Mouse (Mus musculus) CD8-positive naive resting alpha-beta T cell, adult 2 months (primary cell): ENCODE measurements around the gene A430005L14Rik.
A peak's percentile ranks its signal among the peaks of the same experiment; 100 is the strongest.
"Not testable (repeated sequence)": the region's sequence is repeated elsewhere in the genome, so short reads cannot be mapped to it uniquely, and the experiment has no call there.

Experiments used
- DNase-seq, 2 experiments: peaks; one replicate each; pipeline ENCODE4 v3.0.0; 2022; ENCODE audit warnings: low read depth in 2 of 2, low spot score in 2 of 2

Gene A430005L14Rik

DNA sequence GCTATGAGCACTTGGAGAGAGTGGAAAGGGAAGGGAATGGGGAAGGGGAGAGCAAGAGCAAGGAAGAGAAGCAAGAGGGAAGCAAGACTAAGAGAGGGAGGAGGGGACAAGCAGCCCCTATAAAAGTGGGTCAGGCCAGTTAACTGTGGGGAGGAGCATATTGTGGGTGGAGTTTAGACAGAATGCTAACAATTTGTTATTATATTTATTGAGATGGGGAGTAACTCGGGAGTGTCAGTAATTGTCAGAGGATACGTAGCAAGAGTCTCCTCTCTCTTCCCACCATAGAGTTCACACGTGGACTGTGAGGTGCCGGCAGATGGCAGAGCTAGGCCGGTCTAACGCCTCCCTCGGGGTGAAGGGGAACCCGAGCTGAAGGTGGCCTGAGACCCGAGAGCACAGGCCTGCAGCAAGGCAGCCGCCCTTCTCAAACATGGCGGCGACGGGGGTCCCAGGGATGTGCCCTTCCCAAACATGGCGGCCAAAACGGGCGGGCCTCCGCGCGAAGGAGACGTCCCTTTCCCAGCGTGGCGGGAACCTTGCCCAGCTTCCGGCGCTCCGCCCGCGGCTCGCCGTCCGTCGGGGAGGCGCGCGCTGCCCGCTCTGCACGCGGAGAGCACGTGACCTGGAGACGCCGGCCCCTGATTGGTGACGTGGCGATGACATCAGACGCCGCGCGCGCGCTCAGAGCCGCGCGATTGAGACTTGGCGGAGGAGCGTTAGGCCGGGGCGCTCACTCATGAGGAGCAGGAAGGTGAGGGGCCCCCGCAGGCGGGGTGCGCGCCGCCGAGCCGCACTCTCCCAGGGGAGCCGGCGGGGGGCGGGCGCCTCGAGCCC lies at the start of gene A430005L14Rik:
Gene A430005L14Rik, plus strand, starts transcription at position 669 of the 837 bp plus-strand sequence.
- peak; percentile 85 to 87 for DNase-seq

DNA sequence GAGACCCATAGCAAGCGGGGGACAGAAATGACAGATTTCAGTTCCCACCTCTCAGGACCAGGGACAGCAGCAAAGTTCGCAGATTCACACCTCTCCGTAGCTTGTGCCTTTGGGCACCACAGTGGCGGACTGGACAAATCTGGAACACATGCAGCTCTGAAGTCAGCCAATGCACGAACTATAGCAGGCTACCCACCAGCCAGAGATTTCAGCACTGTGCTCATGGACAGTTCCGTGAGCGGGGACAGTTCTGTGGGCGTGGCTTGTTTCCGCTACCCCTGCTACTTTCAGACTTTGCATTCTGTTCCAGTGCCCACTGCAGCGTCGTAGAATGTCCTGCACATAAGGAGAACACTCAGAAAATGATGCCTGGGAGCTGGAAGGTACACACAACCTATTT lies 49.5 kb upstream of the A430005L14Rik start:
- no peak for DNase-seq

DNA sequence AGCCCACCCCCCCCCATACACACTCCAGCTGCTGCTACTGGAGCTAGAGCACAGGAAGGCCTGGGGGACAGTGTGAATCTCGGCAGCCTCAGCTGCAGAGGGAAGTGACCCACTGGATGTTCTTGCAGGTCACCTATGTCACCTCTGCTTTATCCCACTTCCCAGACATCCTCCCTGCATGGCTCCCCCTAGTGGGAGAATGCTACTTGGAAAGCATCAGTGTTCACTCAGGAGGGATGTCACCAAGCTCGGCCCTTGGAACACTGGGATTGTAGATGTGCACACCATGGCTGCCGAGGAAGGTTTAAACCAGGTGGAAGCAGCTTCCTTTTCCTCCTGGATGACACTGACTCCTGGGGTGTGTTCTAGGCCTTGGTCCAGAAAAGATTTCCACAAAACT lies 43.4 kb upstream of the A430005L14Rik start:
- no peak for DNase-seq

DNA sequence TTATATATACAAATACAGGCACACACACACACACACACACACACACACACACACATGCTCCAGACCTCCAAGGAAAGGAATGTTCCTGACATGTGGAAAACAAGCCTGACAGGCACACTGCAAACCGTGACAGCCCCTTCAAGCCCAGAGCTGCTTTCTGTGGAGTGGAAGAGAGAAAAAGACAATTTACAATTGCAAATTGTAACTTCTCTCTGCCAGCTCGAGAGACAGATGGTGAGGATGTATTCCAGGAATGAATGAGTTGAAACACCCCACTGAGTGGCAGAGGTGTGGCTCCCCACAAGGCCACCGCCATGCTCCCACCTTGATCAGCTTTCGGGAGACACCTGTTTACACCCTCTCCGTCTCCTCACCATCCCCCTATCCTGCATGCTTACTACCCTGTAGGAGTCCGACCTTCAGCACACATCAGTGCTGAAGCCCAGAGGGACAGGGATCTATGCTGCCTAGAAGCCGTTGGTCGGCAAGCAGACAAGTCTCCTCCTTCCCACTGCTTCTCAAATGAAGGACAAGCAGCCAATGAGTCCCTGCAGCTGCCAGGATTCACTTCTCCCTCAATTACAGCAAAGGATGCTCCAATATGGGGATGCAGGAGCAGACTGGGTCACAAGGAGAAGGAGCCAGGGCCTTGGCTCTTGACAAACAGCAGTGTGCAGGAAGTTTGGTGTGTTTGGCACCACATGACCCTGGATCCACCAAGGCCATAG lies 39.1 kb upstream of the A430005L14Rik start:
- DNase-seq: no peak

DNA sequence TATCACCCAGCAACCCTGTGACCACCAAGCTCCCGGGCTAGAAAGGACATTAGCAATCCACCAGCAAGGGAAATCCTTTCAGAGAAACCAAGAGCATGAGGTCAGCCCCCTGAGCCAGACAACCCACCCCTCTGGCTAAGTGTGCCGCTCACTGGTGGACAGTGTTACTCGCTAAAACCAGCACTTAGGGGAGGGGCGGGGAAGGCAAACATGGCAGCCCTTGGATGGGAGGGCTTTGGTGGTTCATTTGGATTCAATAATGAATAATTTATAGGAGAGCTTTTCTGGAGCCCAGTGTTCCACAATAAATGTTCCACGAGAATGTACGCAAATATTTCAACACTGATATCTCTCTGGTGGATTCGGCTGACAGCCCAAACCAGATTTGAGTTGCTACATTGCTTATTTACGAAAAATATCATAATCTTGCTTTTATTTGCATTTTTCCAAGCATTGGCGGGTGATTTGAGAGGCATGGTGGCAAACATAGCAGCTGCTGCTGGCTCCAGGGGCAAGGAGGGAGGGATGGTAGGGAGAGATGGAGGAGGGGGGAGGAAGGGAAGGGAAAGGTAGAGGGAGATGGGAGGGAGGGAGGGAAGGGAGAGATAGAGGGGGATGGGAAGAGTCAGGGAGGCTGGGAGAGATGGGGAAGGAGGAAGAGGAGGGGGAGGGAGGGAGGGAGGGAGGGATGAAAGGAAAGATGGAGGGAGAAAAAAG lies 36.4 kb upstream of the A430005L14Rik start:
- no peak for DNase-seq

DNA sequence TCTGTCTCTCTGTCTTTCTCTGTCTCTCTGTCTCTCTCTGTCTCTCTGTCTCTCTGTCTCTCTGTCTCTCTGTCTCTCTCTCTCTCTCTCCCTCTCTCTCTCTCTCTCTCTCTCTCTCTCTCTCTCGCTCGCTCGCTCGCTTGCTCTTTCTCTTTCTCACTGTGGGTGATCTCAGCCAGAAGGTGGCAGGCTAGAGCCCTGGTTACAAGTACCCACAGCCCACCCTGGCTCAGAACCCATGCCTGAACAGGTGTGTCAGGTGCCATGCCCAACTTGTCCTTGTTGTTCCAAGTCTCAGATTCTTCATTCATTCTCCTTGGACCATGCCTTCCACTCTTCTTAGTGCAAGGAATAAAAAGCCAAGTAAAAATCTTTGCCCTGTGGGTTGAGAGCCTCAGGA lies 34.9 kb upstream of the A430005L14Rik start:
- DNase-seq: not testable (repeated sequence)

DNA sequence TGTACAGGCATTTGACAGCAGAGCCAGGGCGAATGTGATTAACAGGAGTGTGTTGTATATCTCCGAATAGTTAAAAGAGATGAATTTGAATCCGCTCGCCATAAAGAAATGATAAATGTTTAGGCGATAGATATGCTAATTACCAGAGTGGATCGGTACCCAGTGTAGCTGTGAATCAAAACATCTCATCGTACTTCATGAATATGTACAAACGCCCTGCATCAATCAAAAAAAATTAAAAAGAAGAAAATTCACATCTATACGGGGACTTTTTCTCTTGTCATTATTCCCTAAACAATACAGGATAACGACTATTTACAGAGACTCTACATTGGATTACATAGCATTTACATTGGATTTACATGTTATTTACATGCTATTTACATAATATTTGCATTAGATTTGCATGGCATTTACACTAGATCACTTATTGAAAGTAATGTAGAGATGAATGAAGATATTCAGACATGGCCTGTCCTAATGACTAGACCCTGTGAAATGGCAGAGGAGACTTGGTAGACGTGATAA lies 28.2 kb upstream of the A430005L14Rik start:
- DNase-seq: no peak

DNA sequence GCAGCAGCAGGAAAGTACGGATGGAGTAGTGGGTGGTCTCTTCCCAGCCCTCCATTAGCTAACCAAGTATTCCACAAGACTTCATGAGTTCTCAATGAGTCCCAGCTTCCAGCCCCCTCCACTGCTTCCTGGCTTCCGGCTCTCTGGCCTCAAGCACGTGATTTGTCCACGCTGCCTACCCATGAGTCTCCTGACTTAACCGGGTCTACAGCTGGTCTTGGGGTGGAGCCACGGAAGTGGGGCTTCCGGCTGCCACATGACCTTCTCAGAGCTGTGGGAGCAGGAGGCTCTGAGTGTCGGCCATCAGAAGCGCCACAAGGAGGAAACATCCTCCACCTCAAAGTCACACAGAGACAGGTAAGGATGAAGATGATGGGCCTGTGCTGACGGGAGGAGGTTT lies 27.6 kb upstream of the A430005L14Rik start:
- no peak for DNase-seq

DNA sequence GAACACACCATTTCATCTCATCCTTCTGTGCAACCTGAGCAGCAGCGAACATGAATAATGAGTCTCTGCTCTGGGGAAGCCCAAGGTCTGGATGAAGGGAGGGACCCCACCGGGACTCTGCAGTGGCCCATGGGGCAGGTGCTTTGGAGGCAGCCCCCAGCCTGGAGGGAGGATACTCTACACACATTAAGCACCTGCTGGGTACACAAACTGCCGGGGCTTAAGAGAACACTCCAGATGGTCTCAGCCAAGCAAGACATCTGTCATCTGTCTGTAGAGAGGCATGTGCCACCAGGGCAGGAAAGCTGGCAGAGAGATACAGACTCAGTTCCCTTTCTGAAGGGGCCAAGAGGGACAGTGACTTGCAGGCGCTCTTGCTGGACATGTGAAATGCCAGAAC lies 27.1 kb upstream of the A430005L14Rik start:
- no peak for DNase-seq

DNA sequence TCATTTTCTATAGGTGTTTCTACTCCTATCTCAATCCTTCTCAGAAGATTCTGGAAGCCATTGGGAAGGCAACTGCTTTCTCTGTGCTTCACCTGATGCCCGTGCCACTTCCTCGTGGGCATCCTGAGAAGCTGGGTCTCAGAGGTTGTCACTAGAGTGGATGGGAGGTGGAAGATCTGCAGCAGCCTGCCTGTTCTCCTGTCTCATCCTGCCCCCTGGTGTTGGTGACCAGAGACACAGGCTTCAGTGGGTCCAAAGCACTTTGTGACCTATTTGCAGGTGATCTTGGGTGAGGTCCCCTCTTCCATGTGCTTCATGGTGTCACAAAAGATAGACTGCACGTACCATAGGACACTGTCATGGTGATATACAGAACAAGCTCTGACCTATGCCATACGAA lies 13.8 kb upstream of the A430005L14Rik start:
- no peak for DNase-seq

DNA sequence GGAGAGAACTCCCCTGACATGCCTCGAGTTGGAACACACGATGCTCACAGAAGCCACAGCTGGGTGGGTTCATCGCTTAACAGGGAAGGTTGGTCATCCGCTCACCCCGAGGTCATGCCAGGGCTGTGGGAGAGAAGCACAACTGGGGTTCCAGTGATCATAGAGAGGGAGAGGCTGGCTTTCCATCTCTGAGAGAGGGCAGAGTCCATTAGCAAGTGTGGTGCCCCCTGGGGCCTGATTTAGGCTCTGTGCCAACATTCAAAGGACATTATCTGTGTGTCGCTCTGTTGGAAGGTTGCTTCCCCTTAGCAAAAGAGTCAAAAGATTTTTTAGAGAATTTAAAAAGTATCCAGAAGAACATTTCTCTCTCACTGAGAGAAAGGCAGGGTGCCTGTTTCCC lies 12.8 kb upstream of the A430005L14Rik start:
- no peak for DNase-seq

DNA sequence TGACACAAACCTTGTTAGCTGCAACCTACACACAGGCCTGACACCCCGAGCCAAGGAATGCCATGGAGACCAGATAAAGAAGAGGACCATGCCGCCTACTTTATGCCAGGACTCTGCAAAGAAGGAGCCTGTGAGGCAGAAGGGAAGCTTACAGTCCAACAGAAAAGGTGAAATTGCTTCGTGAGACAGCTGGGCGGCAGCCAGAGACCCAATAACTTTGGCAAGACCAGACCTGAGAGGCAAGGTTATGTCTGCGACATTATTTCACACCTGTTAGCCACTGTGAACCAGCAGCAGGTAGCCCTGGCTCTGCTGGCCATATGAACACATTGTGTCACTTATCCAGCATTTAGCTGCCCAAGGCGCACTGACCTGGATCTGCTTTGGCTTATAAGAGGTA lies 11.3 kb upstream of the A430005L14Rik start:
- no peak for DNase-seq

DNA sequence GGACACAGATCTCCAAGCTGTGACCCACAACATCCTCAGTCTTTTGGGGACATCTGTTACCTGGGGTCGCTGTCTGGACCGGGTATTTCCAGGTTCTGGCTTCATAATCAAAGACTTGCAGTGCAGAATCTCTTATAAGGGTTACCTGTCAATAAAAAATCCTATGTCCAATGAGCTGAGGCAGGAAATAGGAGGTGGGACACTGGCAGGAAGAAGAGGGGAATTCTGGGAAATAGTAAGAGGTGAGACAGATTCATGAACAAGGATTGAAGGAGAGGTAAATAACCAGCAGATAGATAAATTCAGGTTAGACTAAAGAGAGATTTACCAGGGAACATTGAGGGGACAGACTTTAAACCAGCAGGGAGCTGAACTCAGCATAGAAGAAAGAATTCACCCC lies 6.7 kb upstream of the A430005L14Rik start:
- DNase-seq: no peak

DNA sequence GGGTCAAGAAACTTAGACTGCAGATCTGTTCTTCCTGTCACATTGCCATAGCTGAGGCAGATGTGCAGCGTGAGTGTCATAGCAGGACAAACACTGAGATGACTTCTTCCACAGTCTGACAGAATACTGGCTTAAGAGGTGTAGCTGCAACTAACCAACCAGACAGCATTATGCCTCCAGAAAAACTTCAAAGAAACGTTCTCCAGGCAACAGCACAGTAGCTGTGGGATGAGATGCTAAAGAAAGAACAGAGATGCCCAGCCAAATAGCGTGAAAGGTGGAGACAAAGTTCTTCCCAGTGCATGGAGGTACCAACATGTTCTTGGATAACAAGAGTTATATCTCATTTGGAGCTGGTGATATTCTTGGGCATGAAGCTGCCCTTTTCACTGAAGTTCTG lies 5.9 kb upstream of the A430005L14Rik start:
- no peak for DNase-seq

DNA sequence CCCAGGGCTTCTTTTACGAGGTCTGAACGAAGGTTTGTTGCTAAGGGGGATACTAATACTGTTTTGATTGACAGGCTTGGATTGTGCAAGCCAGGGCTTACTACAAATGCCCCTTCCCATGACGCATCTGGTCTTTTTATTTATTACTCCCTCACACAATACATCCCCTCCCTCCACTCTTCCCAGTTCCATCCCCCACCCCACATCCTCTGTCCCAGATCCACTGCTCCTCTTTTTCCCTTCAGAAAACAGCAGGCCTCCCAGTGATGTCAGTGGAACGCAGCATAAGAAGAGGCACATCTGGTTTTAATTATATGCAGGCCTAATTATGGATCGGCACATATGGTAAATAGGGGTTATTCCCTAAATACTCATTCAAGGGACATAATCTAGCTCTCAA lies 5.3 kb upstream of the A430005L14Rik start:
- DNase-seq: no peak

DNA sequence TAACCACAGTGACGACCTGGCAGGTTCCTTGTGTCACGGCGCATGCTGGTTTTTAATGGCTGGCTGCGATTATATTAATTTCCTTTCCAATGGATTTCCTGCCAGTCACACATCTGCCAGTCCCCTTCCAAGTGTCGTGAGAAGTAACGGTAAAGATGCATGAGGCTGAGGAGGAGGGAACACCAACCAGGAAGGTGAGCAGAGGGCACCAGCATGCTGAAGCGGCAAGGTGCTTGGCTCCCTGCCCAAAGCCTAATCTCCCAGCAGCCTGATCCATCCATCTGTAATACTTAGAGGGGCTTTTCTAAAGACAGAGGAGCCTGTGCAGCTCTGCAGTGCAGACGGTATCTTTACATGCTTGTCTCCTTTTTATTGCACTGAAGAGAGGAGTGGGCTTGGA lies 1.4 kb upstream of the A430005L14Rik start:
- DNase-seq: no peak

DNA sequence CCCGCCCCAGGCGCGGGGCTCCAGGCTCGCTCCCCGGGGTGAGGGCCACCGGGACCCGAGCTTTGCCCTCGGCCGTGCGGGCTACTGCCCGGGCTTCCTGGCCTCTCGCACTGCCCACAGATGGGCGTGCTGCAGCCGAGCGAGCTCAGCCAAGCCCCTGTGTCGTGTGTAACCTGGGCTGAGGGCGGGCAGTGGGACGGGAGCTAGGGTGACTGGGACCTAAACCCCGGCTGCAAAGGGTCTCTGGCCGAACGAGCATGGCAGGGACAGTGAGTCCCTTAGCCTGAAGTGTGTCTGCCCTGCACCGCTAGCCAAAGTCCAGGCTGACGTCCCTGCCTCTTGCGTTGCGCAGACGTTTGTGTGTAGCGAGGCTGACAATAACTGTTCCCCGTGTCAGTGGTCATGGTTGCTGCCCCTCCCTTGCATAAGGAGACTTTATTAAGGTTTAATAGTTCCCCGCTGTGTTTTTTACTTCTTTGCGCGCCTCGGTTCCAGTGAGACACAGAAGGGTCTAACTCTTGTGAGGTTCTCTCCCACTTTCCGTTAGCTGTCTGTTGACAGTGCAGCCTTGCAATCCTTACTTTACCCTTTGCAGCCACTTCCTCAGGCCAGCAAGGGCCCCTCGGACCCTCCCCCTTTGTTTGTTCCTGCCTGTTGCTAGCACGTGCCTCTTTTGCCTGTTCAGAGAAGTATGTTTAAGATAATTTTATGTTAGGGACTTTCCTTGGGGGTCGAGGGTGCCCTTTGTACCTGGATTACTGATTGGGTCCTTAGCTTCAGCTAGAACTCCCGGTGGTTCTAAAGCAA lies 610 bp downstream of the A430005L14Rik start:
- peak in 1 of 2 experiments; percentile 7 for DNase-seq

DNA sequence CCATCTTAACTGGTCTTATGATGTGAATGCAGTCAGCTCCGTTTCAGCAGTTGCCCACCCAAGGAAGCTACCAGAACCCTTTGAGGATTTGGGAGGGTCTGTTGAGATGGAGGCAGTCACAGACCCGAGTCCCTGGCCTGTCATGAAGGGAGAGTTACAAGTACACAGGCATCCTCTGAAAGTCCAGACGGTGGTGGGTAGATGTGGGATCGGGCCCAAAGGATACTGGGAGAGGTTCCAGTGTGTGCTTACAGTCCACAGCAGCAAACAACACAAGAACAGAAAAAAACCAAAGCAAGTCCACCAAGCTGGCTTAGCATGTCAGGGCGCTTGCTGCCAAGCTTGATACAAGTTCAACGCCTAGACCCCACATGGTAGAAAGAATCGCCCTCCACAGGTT lies 5.6 kb downstream of the A430005L14Rik start:
- no peak for DNase-seq

DNA sequence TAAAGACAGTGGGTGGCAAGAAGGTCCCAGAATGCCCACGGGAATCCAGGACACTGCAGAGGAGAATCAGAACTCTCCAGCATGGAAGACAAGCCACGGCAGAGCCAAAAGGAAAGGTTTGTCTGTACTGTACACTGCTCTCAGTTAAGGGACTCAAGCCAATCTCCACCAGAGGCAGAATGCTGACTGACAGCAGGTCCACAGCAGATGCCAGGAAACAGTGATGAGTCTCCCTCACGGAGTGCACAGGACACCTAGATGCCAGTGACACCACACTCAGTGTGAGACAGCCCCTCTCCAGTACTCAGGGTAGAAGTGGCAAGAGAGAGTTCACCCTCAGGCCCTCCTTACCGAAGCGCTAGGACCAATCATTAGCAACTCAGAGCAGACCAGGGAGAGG lies 9.6 kb downstream of the A430005L14Rik start:
- no peak for DNase-seq

DNA sequence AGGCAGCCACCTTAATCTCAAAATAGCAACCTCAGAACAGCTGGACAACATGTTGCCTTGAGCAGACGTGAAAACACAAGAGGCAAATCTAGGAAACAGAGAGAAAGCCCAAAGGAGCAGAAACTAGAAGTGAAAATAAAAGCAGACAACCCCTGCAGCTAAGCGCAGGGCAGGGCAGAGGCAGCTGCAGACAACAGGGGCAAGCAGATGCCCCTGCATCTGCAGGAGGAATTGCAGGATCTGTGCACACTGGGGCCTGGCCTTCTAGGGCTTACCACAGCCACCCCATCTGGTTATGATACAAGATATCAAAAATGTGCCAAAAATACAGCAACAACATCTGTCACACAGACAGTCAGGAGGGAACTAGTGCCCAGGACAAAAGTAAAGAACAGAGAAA lies 10.5 kb downstream of the A430005L14Rik start:
- DNase-seq: no peak

DNA sequence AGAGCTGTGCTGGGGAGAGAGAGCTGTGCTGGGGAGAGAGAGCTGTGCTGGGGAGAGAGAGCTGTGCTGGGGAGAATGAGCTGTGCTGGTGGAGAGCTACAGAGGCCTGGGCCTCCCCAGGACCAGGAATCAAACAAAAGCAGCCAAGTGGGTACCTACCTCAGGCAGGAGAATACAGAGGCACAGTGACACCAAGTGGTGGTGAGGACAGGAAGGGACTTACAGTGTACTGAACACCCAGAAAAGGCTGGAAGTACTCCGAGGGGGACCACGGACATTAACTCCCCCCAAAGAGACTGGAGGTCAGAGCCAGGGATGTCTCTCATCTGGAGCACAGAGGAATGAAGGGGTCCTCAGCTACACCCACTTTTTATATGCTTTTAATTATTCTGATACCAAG lies 11.0 kb downstream of the A430005L14Rik start:
- no peak for DNase-seq
